Mouse (Mus musculus): ENCODE data around the gene Ascl4. TPM values are rescaled to one million over a fixed set of nuclear protein-coding genes. Genes with fewer than 3 reads are reported as not detected.

Gene Ascl4
- not detected in 2 replicates for polyA plus RNA-seq (2014; fragmentation: Nextera tagmentation; extraction: Ambion mirVana)

GRCm38 (mm10) chr10:85927676-85928445 lies at the start of gene Ascl4:
Gene Ascl4, plus strand, starts transcription at chr10:85927681.
- H3K36me3 ChIP-seq (ENCODE audit: control insufficient read depth, insufficient read depth, low read length), result no peaks in the 10 kb centered on the region
- peak within 1 kb of the TSS; percentile 85 for H3K4me2 ChIP-seq (ENCODE audit: low read length)
- ATAC-seq (replicated peaks; ENCODE audit: low FRiP score, low TSS enrichment, low read depth) (no peak), DNase-seq (ENCODE audit: low spot score) (peak; percentile 74)
- H3K4me3 ChIP-seq (ENCODE audit: low read depth, low read length), result peak within 1 kb of the TSS; percentile 34
- no peak within 1 kb of the TSS for H3K27ac ChIP-seq (ENCODE audit: low read depth)
- peak within 1 kb of the TSS; percentile 25; the same call in 1 of the 2 replicates for H3K9ac ChIP-seq (ENCODE audit: low read length)
- whole genome bisulfite sequencing, result 2% methylated on average over 23 of the region's 23 CpGs
- peaks cover 31% of the 10 kb centered on the region for H3K27me3 ChIP-seq (replicated peaks; ENCODE audit: control insufficient read depth, insufficient read depth, low read length)
- H3K4me1 ChIP-seq (replicated peaks; ENCODE audit: control insufficient read depth, insufficient read depth, low read length), result 0 out of 2 replicates have a peak, but pooled peaks cover 4% of the 10 kb centered on the region
- H3K9me3 ChIP-seq (ENCODE audit: control insufficient read depth, low read length), result no peaks in the 10 kb centered on the region

GRCm38 (mm10) chr10:85879886-85880486 lies 47.5 kb upstream of the Ascl4 start:
- WGBS, result 86% methylated on average over 8 of the region's 8 CpGs

GRCm38 (mm10) chr10:85916498-85917309 lies 10.8 kb upstream of the Ascl4 start, which contains the start of gene Prdm4:
Gene Prdm4, minus strand, starts transcription at chr10:85917142.
- H3K36me3 ChIP-seq (ENCODE audit: control insufficient read depth, insufficient read depth, low read length), result peaks cover 35% of the 10 kb centered on the region
- H3K4me1 ChIP-seq (replicated peaks; ENCODE audit: control insufficient read depth, insufficient read depth, low read length), result peaks cover 11% of the 10 kb centered on the region
- under 1% methylated on average over 78 of the region's 90 CpGs for WGBS

More at GRCm38 (mm10) chr10:85879886-85880486, 47.5 kb upstream of the Ascl4 start:
- DNase-seq (ENCODE audit: low spot score) (peak; percentile 36), ATAC-seq (replicated peaks; ENCODE audit: low FRiP score, low TSS enrichment, low read depth) (no peak)
- no peak overlapping the region for H3K27ac ChIP-seq (ENCODE audit: low read depth)
- H3K27me3 ChIP-seq (replicated peaks; ENCODE audit: control insufficient read depth, insufficient read depth, low read length), result no peaks in the 10 kb centered on the region
- no peaks in the 10 kb centered on the region for H3K9me3 ChIP-seq (ENCODE audit: control insufficient read depth, low read length)
- peaks cover 92% of the 10 kb centered on the region for H3K36me3 ChIP-seq (ENCODE audit: control insufficient read depth, insufficient read depth, low read length)
- no peaks in the 10 kb centered on the region for H3K4me1 ChIP-seq (replicated peaks; ENCODE audit: control insufficient read depth, insufficient read depth, low read length)
- H3K9ac ChIP-seq (ENCODE audit: low read length), result no peak overlapping the region
- H3K4me2 ChIP-seq (ENCODE audit: low read length), result no peak overlapping the region
- no peak overlapping the region for H3K4me3 ChIP-seq (ENCODE audit: low read depth, low read length)

GRCm38 (mm10) chr10:85928499-85929207 lies 1.2 kb downstream of the Ascl4 start:
- peak overlapping the region; percentile 25 for H3K9ac ChIP-seq (ENCODE audit: low read length)
- no peaks in the 10 kb centered on the region for H3K9me3 ChIP-seq (ENCODE audit: control insufficient read depth, low read length)
- peaks cover 31% of the 10 kb centered on the region for H3K27me3 ChIP-seq (replicated peaks; ENCODE audit: control insufficient read depth, insufficient read depth, low read length)
- no peak overlapping the region for H3K27ac ChIP-seq (ENCODE audit: low read depth)
- peak overlapping the region; percentile 34 for H3K4me3 ChIP-seq (ENCODE audit: low read depth, low read length)
- H3K4me2 ChIP-seq (ENCODE audit: low read length), result peak overlapping the region; percentile 85
- DNase-seq (ENCODE audit: low spot score) (peak; percentile 83), ATAC-seq (replicated peaks; ENCODE audit: low FRiP score, low TSS enrichment, low read depth) (peak; percentile 85)
- WGBS, result 2% methylated on average over 63 of the region's 63 CpGs
- 0 out of 2 replicates have a peak, but pooled peaks cover 4% of the 10 kb centered on the region for H3K4me1 ChIP-seq (replicated peaks; ENCODE audit: control insufficient read depth, insufficient read depth, low read length)
- H3K36me3 ChIP-seq (ENCODE audit: control insufficient read depth, insufficient read depth, low read length), result no peaks in the 10 kb centered on the region

More at GRCm38 (mm10) chr10:85916498-85917309, 10.8 kb upstream of the Ascl4 start, which contains the start of gene Prdm4:
- ATAC-seq (replicated peaks; ENCODE audit: low FRiP score, low TSS enrichment, low read depth) (peak; percentile 99), DNase-seq (ENCODE audit: low spot score) (peak; percentile 97)
- Histone ChIP-seq H3K4me3 (ENCODE audit: low read depth, low read length) (peak within 1 kb of the TSS; percentile 82), H3K27ac (ENCODE audit: low read depth) (peak within 1 kb of the TSS; percentile 87), H3K9me3 (ENCODE audit: control insufficient read depth, low read length) (no peaks in the 10 kb centered on the region), H3K4me2 (ENCODE audit: low read length) (peak within 1 kb of the TSS; percentile 59), H3K9ac (ENCODE audit: low read length) (peak within 1 kb of the TSS; percentile 88), H3K27me3 (replicated peaks; ENCODE audit: control insufficient read depth, insufficient read depth, low read length) (peaks cover 5% of the 10 kb centered on the region; the same call in 1 of the 2 replicates)

GRCm38 (mm10) chr10:85929208-85929591 lies 1.7 kb downstream of the Ascl4 start:
- DNase-seq (ENCODE audit: low spot score) (no peak), ATAC-seq (replicated peaks; ENCODE audit: low FRiP score, low TSS enrichment, low read depth) (no peak)
- no peaks in the 10 kb centered on the region for H3K36me3 ChIP-seq (ENCODE audit: control insufficient read depth, insufficient read depth, low read length)
- H3K9ac ChIP-seq (ENCODE audit: low read length), result no peak overlapping the region
- WGBS, result 52% methylated on average over 11 of the region's 11 CpGs
- no peak overlapping the region for H3K27ac ChIP-seq (ENCODE audit: low read depth)
- 0 out of 2 replicates have a peak, but pooled peaks cover 4% of the 10 kb centered on the region for H3K4me1 ChIP-seq (replicated peaks; ENCODE audit: control insufficient read depth, insufficient read depth, low read length)
- H3K4me3 ChIP-seq (ENCODE audit: low read depth, low read length), result no peak overlapping the region
- H3K9me3 ChIP-seq (ENCODE audit: control insufficient read depth, low read length), result no peaks in the 10 kb centered on the region
- peaks cover 25% of the 10 kb centered on the region for H3K27me3 ChIP-seq (replicated peaks; ENCODE audit: control insufficient read depth, insufficient read depth, low read length)
- peak overlapping the region; percentile 85 for H3K4me2 ChIP-seq (ENCODE audit: low read length)

GRCm38 (mm10) chr10:85929962-85930361 lies 2.5 kb downstream of the Ascl4 start:
- no peak overlapping the region for H3K4me2 ChIP-seq (ENCODE audit: low read length)
- H3K9me3 ChIP-seq (ENCODE audit: control insufficient read depth, low read length), result no peaks in the 10 kb centered on the region
- H3K4me1 ChIP-seq (replicated peaks; ENCODE audit: control insufficient read depth, insufficient read depth, low read length), result 0 out of 2 replicates have a peak, but pooled peaks cover 4% of the 10 kb centered on the region
- no peak overlapping the region for H3K4me3 ChIP-seq (ENCODE audit: low read depth, low read length)
- H3K36me3 ChIP-seq (ENCODE audit: control insufficient read depth, insufficient read depth, low read length), result no peaks in the 10 kb centered on the region
- H3K9ac ChIP-seq (ENCODE audit: low read length), result no peak overlapping the region
- 85% methylated on average over 11 of the region's 11 CpGs for WGBS
- peaks cover 24% of the 10 kb centered on the region for H3K27me3 ChIP-seq (replicated peaks; ENCODE audit: control insufficient read depth, insufficient read depth, low read length)
- ATAC-seq (replicated peaks; ENCODE audit: low FRiP score, low TSS enrichment, low read depth) (no peak), DNase-seq (ENCODE audit: low spot score) (no peak)
- H3K27ac ChIP-seq (ENCODE audit: low read depth), result no peak overlapping the region

- no peaks in the 10 kb centered on the region for H3K27me3 ChIP-seq (replicated peaks; ENCODE audit: control insufficient read depth, insufficient read depth, low read length)
- no peak for DNase-seq (ENCODE audit: low spot score)
- no peak overlapping the region for H3K27ac ChIP-seq (ENCODE audit: low read depth)
- no peaks in the 10 kb centered on the region for H3K4me1 ChIP-seq (replicated peaks; ENCODE audit: control insufficient read depth, insufficient read depth, low read length)
- 89% methylated on average over 6 of the region's 6 CpGs for WGBS
- H3K4me2 ChIP-seq (ENCODE audit: low read length), result no peak overlapping the region
- H3K9me3 ChIP-seq (ENCODE audit: control insufficient read depth, low read length), result no peaks in the 10 kb centered on the region
- peaks cover 52% of the 10 kb centered on the region for H3K36me3 ChIP-seq (ENCODE audit: control insufficient read depth, insufficient read depth, low read length)
- H3K4me3 ChIP-seq (ENCODE audit: low read depth, low read length), result no peak overlapping the region
- H3K9ac ChIP-seq (ENCODE audit: low read length), result no peak overlapping the region
- no peak for ATAC-seq (replicated peaks; ENCODE audit: low FRiP score, low TSS enrichment, low read depth)
These were observed 8.9 kb downstream of the Ascl4 start for GRCm38 (mm10) chr10:85936280-85936965.
